Mouse (Mus musculus) 416B (cell line): ENCODE results near the gene Ddr2.
A peak's percentile ranks its signal among the peaks of the same experiment; 100 is the strongest.

Source experiments
- DNase-seq: peaks from one replicate; pipeline ENCODE4 v3.0.0; 2011; ENCODE audit warnings: low read depth

The Ddr2 gene

GRCm38 (mm10) chr1:170110516-170111332, at the start of gene Ddr2:
Gene Ddr2 (minus strand): TSS chr1:170110762.
- no peak for DNase-seq

- DNase-seq = peak; percentile 41
Measured at GRCm38 (mm10) chr1:170159707-170160106, 49.1 kb upstream of the Ddr2 start.

GRCm38 (mm10) chr1:170155761-170156160, 45.2 kb upstream of the Ddr2 start:
- DNase-seq = no peak

GRCm38 (mm10) chr1:170155298-170155697, 44.7 kb upstream of the Ddr2 start:
- DNase-seq = no peak

GRCm38 (mm10) chr1:170153986-170154385, 43.4 kb upstream of the Ddr2 start:
- no peak for DNase-seq

- DNase-seq = no peak
Measured at GRCm38 (mm10) chr1:170152552-170152951, 42.0 kb upstream of the Ddr2 start.

- DNase-seq = no peak
Measured at GRCm38 (mm10) chr1:170150870-170151269, 40.3 kb upstream of the Ddr2 start.

GRCm38 (mm10) chr1:170149756-170150155, 39.2 kb upstream of the Ddr2 start:
- no peak for DNase-seq

- no peak for DNase-seq
Measured at GRCm38 (mm10) chr1:170148536-170148935, 38.0 kb upstream of the Ddr2 start.

- DNase-seq = no peak
Measured at GRCm38 (mm10) chr1:170147651-170148448, 37.3 kb upstream of the Ddr2 start.

- no peak for DNase-seq
Measured at GRCm38 (mm10) chr1:170145606-170146005, 35.0 kb upstream of the Ddr2 start.

GRCm38 (mm10) chr1:170142256-170142871, 31.8 kb upstream of the Ddr2 start:
- no peak for DNase-seq

- DNase-seq = no peak
Measured at GRCm38 (mm10) chr1:170141626-170142025, 31.1 kb upstream of the Ddr2 start.

- DNase-seq = peak; percentile 94
Measured at GRCm38 (mm10) chr1:170136351-170137009, 25.9 kb upstream of the Ddr2 start.

GRCm38 (mm10) chr1:170134264-170134663, 23.7 kb upstream of the Ddr2 start:
- no peak for DNase-seq

- no peak for DNase-seq
Measured at GRCm38 (mm10) chr1:170130962-170131361, 20.4 kb upstream of the Ddr2 start.

GRCm38 (mm10) chr1:170124644-170125043, 14.1 kb upstream of the Ddr2 start:
- no peak for DNase-seq

GRCm38 (mm10) chr1:170113616-170114015, 3.1 kb upstream of the Ddr2 start:
- no peak for DNase-seq

- no peak for DNase-seq
Measured at GRCm38 (mm10) chr1:170112261-170112660, 1.7 kb upstream of the Ddr2 start.

- no peak for DNase-seq
Measured at GRCm38 (mm10) chr1:170111651-170112226, 1.2 kb upstream of the Ddr2 start.

- DNase-seq = no peak
Measured at GRCm38 (mm10) chr1:170109776-170110515, 616 bp downstream of the Ddr2 start.
